Mouse (Mus musculus): ENCODE measurements at regions not wholly inside any gene's neighbourhood (a gene's known extent, or its start where the extent isn't known, plus 50 kb on each side); places are given as distances from the start of the nearest gene placed in this dataset.

- Histone ChIP-seq H3K27me3 (no peaks in the 10 kb centered on the region), H3K9me3 (replicated peaks) (no peaks in the 10 kb centered on the region), H3K4me1 (no peaks in the 10 kb centered on the region), H3K4me3 (no peak overlapping the region), H3K27ac (no peak overlapping the region), H3K9ac (no peak overlapping the region), H3K4me2 (replicated peaks) (no peak overlapping the region), H3K36me3 (no peaks in the 10 kb centered on the region)
- ATAC-seq (ENCODE audit: low FRiP score) = no peak
- WGBS = 85% methylated on average over 4 of the region's 4 CpGs
These were observed 136.8 kb upstream of the Mocs2 start for GRCm38 (mm10) chr13:114681196-114681595.

- WGBS = 78% methylated on average over 4 of the region's 4 CpGs
- no peak for ATAC-seq (ENCODE audit: low FRiP score)
- Histone ChIP-seq H3K4me1 (no peaks in the 10 kb centered on the region), H3K36me3 (no peaks in the 10 kb centered on the region), H3K27ac (no peak overlapping the region), H3K4me3 (no peak overlapping the region), H3K9ac (no peak overlapping the region), H3K4me2 (replicated peaks) (no peak overlapping the region), H3K27me3 (no peaks in the 10 kb centered on the region), H3K9me3 (replicated peaks) (no peaks in the 10 kb centered on the region)
These were observed 136.1 kb upstream of the Mocs2 start for GRCm38 (mm10) chr13:114681887-114682286.

- Histone ChIP-seq H3K9me3 (replicated peaks) (no peaks in the 10 kb centered on the region), H3K27me3 (no peaks in the 10 kb centered on the region), H3K9ac (no peak overlapping the region), H3K27ac (no peak overlapping the region), H3K4me1 (no peaks in the 10 kb centered on the region), H3K36me3 (no peaks in the 10 kb centered on the region), H3K4me2 (replicated peaks) (no peak overlapping the region), H3K4me3 (no peak overlapping the region)
- WGBS = 95% methylated on average over 5 of the region's 5 CpGs
- ATAC-seq (ENCODE audit: low FRiP score) = no peak
These were observed 135.1 kb upstream of the Mocs2 start for GRCm38 (mm10) chr13:114682891-114683290.

GRCm38 (mm10) chr13:114684298-114684697, 133.7 kb upstream of the Mocs2 start:
- Histone ChIP-seq H3K27me3 (no peaks in the 10 kb centered on the region), H3K4me1 (no peaks in the 10 kb centered on the region), H3K4me3 (no peak overlapping the region), H3K9ac (no peak overlapping the region), H3K27ac (no peak overlapping the region), H3K9me3 (replicated peaks) (no peaks in the 10 kb centered on the region), H3K4me2 (replicated peaks) (no peak overlapping the region), H3K36me3 (no peaks in the 10 kb centered on the region)
- ATAC-seq (ENCODE audit: low FRiP score) = no peak
- WGBS = 90% methylated on average over 1 of the region's 1 CpGs

GRCm38 (mm10) chr13:114685368-114685767, 132.7 kb upstream of the Mocs2 start:
- 75% methylated on average over 4 of the region's 4 CpGs for WGBS
- no peak overlapping the region for H3K4me2 ChIP-seq (replicated peaks)

GRCm38 (mm10) chr13:114712601-114713000, 105.4 kb upstream of the Mocs2 start:
- H3K4me1 ChIP-seq = no peaks in the 10 kb centered on the region
- no peaks in the 10 kb centered on the region for H3K27me3 ChIP-seq
- H3K36me3 ChIP-seq = no peaks in the 10 kb centered on the region
- ATAC-seq (ENCODE audit: low FRiP score) = no peak
- no peak overlapping the region for H3K4me3 ChIP-seq
- no peak overlapping the region for H3K27ac ChIP-seq
- 66% methylated on average over 2 of the region's 2 CpGs for WGBS
- no peak overlapping the region for H3K9ac ChIP-seq
- H3K9me3 ChIP-seq (replicated peaks) = no peaks in the 10 kb centered on the region
- H3K4me2 ChIP-seq (replicated peaks) = no peak overlapping the region

More at GRCm38 (mm10) chr13:114685368-114685767, 132.7 kb upstream of the Mocs2 start:
- no peak overlapping the region for H3K27ac ChIP-seq
- no peak overlapping the region for H3K9ac ChIP-seq
- no peak overlapping the region for H3K4me3 ChIP-seq
- no peaks in the 10 kb centered on the region for H3K4me1 ChIP-seq
- H3K27me3 ChIP-seq = no peaks in the 10 kb centered on the region
- no peaks in the 10 kb centered on the region for H3K9me3 ChIP-seq (replicated peaks)
- ATAC-seq (ENCODE audit: low FRiP score) = no peak
- H3K36me3 ChIP-seq = no peaks in the 10 kb centered on the region

GRCm38 (mm10) chr13:114719771-114720170, 98.3 kb upstream of the Mocs2 start:
- H3K27ac ChIP-seq = no peak overlapping the region
- no peak for ATAC-seq (ENCODE audit: low FRiP score)
- no peak overlapping the region for H3K4me3 ChIP-seq
- no peak overlapping the region for H3K9ac ChIP-seq
- no peaks in the 10 kb centered on the region for H3K4me1 ChIP-seq
- H3K9me3 ChIP-seq (replicated peaks) = no peaks in the 10 kb centered on the region
- H3K36me3 ChIP-seq = no peaks in the 10 kb centered on the region
- WGBS = 79% methylated on average over 4 of the region's 4 CpGs
- H3K27me3 ChIP-seq = no peaks in the 10 kb centered on the region
- H3K4me2 ChIP-seq (replicated peaks) = no peak overlapping the region

- WGBS = 92% methylated on average over 4 of the region's 4 CpGs
- Histone ChIP-seq H3K36me3 (no peaks in the 10 kb centered on the region), H3K9ac (no peak overlapping the region), H3K9me3 (replicated peaks) (no peaks in the 10 kb centered on the region), H3K4me1 (no peaks in the 10 kb centered on the region), H3K27me3 (no peaks in the 10 kb centered on the region), H3K4me2 (replicated peaks) (no peak overlapping the region), H3K4me3 (no peak overlapping the region), H3K27ac (no peak overlapping the region)
- no peak for ATAC-seq (ENCODE audit: low FRiP score)
These were observed 91.2 kb upstream of the Mocs2 start for GRCm38 (mm10) chr13:114726828-114727227.

GRCm38 (mm10) chr13:114735066-114735465, 83.0 kb upstream of the Mocs2 start:
- no peak overlapping the region for H3K27ac ChIP-seq
- ATAC-seq (ENCODE audit: low FRiP score) = no peak
- no peak overlapping the region for H3K9ac ChIP-seq
- no peaks in the 10 kb centered on the region for H3K4me1 ChIP-seq
- H3K27me3 ChIP-seq = no peaks in the 10 kb centered on the region
- no peaks in the 10 kb centered on the region for H3K36me3 ChIP-seq
- WGBS = 90% methylated on average over 7 of the region's 7 CpGs
- H3K4me2 ChIP-seq (replicated peaks) = no peak overlapping the region
- H3K9me3 ChIP-seq (replicated peaks) = no peaks in the 10 kb centered on the region
- no peak overlapping the region for H3K4me3 ChIP-seq

GRCm38 (mm10) chr13:114736066-114736465, 82.0 kb upstream of the Mocs2 start:
- no peak for ATAC-seq (ENCODE audit: low FRiP score)
- no peak overlapping the region for H3K27ac ChIP-seq
- H3K9me3 ChIP-seq (replicated peaks) = no peaks in the 10 kb centered on the region
- H3K9ac ChIP-seq = no peak overlapping the region
- 92% methylated on average over 4 of the region's 4 CpGs for WGBS
- H3K4me1 ChIP-seq = no peaks in the 10 kb centered on the region
- no peaks in the 10 kb centered on the region for H3K27me3 ChIP-seq
- H3K4me3 ChIP-seq = no peak overlapping the region
- H3K36me3 ChIP-seq = no peaks in the 10 kb centered on the region
- H3K4me2 ChIP-seq (replicated peaks) = no peak overlapping the region

GRCm38 (mm10) chr13:114742534-114742933, 75.5 kb upstream of the Mocs2 start:
- Histone ChIP-seq H3K9me3 (replicated peaks) (no peaks in the 10 kb centered on the region), H3K9ac (no peak overlapping the region), H3K4me3 (no peak overlapping the region), H3K27me3 (no peaks in the 10 kb centered on the region), H3K36me3 (no peaks in the 10 kb centered on the region), H3K27ac (no peak overlapping the region), H3K4me1 (no peaks in the 10 kb centered on the region), H3K4me2 (replicated peaks) (no peak overlapping the region)
- WGBS = 73% methylated on average over 3 of the region's 3 CpGs
- no peak for ATAC-seq (ENCODE audit: low FRiP score)

- Histone ChIP-seq H3K4me3 (no peak overlapping the region), H3K27me3 (no peaks in the 10 kb centered on the region), H3K36me3 (no peaks in the 10 kb centered on the region), H3K4me1 (no peaks in the 10 kb centered on the region), H3K9me3 (replicated peaks) (no peaks in the 10 kb centered on the region), H3K4me2 (replicated peaks) (no peak overlapping the region), H3K27ac (no peak overlapping the region), H3K9ac (no peak overlapping the region)
- ATAC-seq (ENCODE audit: low FRiP score) = no peak
- 87% methylated on average over 2 of the region's 2 CpGs for WGBS
These were observed 72.2 kb upstream of the Mocs2 start for GRCm38 (mm10) chr13:114745814-114746213.

GRCm38 (mm10) chr13:114757459-114757858, 60.6 kb upstream of the Mocs2 start:
- no peaks in the 10 kb centered on the region for H3K9me3 ChIP-seq (replicated peaks)
- no peak overlapping the region for H3K4me2 ChIP-seq (replicated peaks)
- H3K27ac ChIP-seq = no peak overlapping the region
- H3K27me3 ChIP-seq = no peaks in the 10 kb centered on the region
- ATAC-seq (ENCODE audit: low FRiP score) = no peak
- H3K36me3 ChIP-seq = no peaks in the 10 kb centered on the region
- H3K4me3 ChIP-seq = no peak overlapping the region
- H3K9ac ChIP-seq = no peak overlapping the region
- H3K4me1 ChIP-seq = no peaks in the 10 kb centered on the region

- Histone ChIP-seq H3K9me3 (replicated peaks) (no peaks in the 10 kb centered on the region), H3K9ac (no peak overlapping the region), H3K4me2 (replicated peaks) (no peak overlapping the region), H3K27me3 (no peaks in the 10 kb centered on the region), H3K4me1 (no peaks in the 10 kb centered on the region), H3K4me3 (no peak overlapping the region), H3K36me3 (no peaks in the 10 kb centered on the region), H3K27ac (no peak overlapping the region)
- ATAC-seq (ENCODE audit: low FRiP score) = no peak
- WGBS = 85% methylated on average over 1 of the region's 1 CpGs
These were observed 58.1 kb upstream of the Mocs2 start for GRCm38 (mm10) chr13:114759886-114760285.
